In genomic region chr4:128330519-128330918, GRCm38 (mm10) we compare ENCODE assay signal across 11 mouse cellular contexts.
DNase-seq lines count a peak whose midpoint lies in the region; ATAC-seq lines count a peak whose summit lies in the region.
"Had no signal": no experiment of that assay in that cellular context is flagged by ENCODE, and none has a peak within 500 bp of the region (broad histone marks: within the 10 kb centered on the region; RNA-seq: fewer than 3 reads in every experiment).

No protein-coding gene starts in this region.

- H3K27me3 ChIP-seq in hindbrain, embryonic 13.5 days = no peaks in the 10 kb centered on the region
- no peaks in the 10 kb centered on the region for H3K27me3 ChIP-seq in hindbrain, embryonic 10.5 days (ENCODE audit: insufficient read depth, poor library complexity, severe bottlenecking)
- H3K27me3 ChIP-seq: forebrain, embryonic 13.5 days; megakaryocyte, embryonic 14.5 days had no signal

- no peak overlapping the region for H3K4me2 ChIP-seq in hindbrain, embryonic 13.5 days
- H3K4me2 ChIP-seq: forebrain, embryonic 13.5 days had no signal

- WGBS in hindbrain, embryonic 13.5 days = 57% methylated on average over 9 of the region's 9 CpGs
- 82% methylated on average over 9 of the region's 9 CpGs for WGBS in hindbrain, embryonic 10.5 days

- H3K4me1 ChIP-seq in hindbrain, embryonic 13.5 days (replicated peaks) = peaks cover 5% of the 10 kb centered on the region; the same call in 1 of the 2 replicates
- 0 out of 2 replicates have a peak, but pooled peaks cover 6% of the 10 kb centered on the region for H3K4me1 ChIP-seq in hindbrain, embryonic 10.5 days (replicated peaks)
- H3K4me1 ChIP-seq: megakaryocyte, embryonic 14.5 days had no signal

- H3K4me3 ChIP-seq in hindbrain, embryonic 13.5 days = no peak overlapping the region
- H3K4me3 ChIP-seq in hindbrain, embryonic 10.5 days = no peak overlapping the region
- H3K4me3 ChIP-seq: forebrain, embryonic 13.5 days; megakaryocyte, embryonic 14.5 days had no signal

- DNase-seq in hindbrain, embryonic 10.5 days (ENCODE audit: low spot score) = no peak
- peak; percentile 69 for DNase-seq in cerebellum, adult 11-12 months
- DNase-seq in layer of hippocampus, adult 9-11 months = peak; percentile 75
- DNase-seq in lung, postnatal 36 days = peak; percentile 18
- no peak for DNase-seq in heart, adult 18-20 months
- no peak for DNase-seq in urinary bladder, postnatal 10 days (ENCODE audit: low spot score)
- DNase-seq: adrenal gland, postnatal 36 days had no signal

- H3K9me3 ChIP-seq in hindbrain, embryonic 13.5 days = no peaks in the 10 kb centered on the region
- no peaks in the 10 kb centered on the region for H3K9me3 ChIP-seq in hindbrain, embryonic 10.5 days
- H3K9me3 ChIP-seq: forebrain, embryonic 13.5 days; megakaryocyte, embryonic 14.5 days had no signal

- 0 out of 2 replicates have a peak overlapping the region, but pooled peaks have one; percentile 1 for H3K27ac ChIP-seq in hindbrain, embryonic 13.5 days
- H3K27ac ChIP-seq in hindbrain, embryonic 10.5 days = no peak overlapping the region
- H3K27ac ChIP-seq: forebrain, embryonic 13.5 days had no signal

- H3K36me3 ChIP-seq in hindbrain, embryonic 13.5 days = 0 out of 2 replicates have a peak, but pooled peaks cover 6% of the 10 kb centered on the region
- H3K36me3 ChIP-seq in hindbrain, embryonic 10.5 days = no peaks in the 10 kb centered on the region

- ATAC-seq in hindbrain, embryonic 13.5 days (ENCODE audit: low FRiP score) = no peak
- no peak for ATAC-seq in CD4-positive, CD25-positive, alpha-beta regulatory T cell, adult 4 months
- ATAC-seq: forebrain, embryonic 13.5 days had no signal

- H3K9ac ChIP-seq in hindbrain, embryonic 13.5 days = no peak overlapping the region
- H3K9ac ChIP-seq: forebrain, embryonic 13.5 days had no signal

Comparison
In these comparisons a context has a peak if more than half of its experiments do, and no peak if none do; other contexts are left out.
1. DNase-seq: peak in cerebellum, adult 11-12 months (single experiment), layer of hippocampus, adult 9-11 months (single experiment) and lung, postnatal 36 days (single experiment); none in hindbrain, embryonic 10.5 days (single experiment), heart, adult 18-20 months (0 of 2) and urinary bladder, postnatal 10 days (single experiment).